In the genomic region with DNA sequence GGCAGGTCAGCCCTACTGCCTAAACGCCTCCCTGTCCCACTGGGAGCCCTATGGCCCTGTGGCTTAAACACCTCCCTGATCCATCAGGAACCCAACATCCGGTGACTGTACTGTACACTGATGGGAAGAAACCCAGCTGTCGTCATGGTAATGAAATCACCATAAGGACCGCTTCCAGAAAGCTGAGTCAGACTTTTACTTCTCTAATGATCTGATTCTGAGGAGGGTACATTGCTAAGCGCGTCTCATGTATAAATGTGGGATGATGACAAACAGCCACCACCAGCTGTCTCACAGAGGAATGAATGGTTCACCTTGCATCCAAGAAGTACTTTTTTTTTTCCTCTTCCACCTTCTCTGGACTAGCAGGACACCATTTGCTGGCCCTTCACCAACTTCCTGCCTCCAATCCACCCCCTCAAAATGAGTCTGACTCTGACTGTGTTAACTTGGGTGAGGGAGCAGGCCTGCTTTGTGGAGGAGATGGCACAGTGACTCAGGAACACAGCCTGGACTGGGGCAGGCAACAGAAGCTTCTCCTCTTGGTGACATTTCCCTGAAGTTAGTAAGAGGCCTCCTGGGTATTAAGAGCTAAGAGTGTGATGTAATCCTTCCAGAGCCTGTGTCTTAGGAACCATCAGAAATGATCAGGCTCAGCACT, we compare ENCODE assay signal across 8 mouse cellular contexts. TPM values are rescaled to one million over a fixed set of nuclear protein-coding genes. Genes with fewer than 3 reads are reported as not detected.
DNase-seq lines count a peak whose midpoint lies in the region; ATAC-seq and TF ChIP-seq lines count a peak whose summit lies in the region.

No protein-coding gene starts in this region.

- TF ChIP-seq CTCF in gastrocnemius, adult 2 months (IDR thresholded peaks at IDR 0.05): no peak
- no peak for TF ChIP-seq CTCF in ES-Bruce4 (IDR thresholded peaks at IDR 0.05; ENCODE audit: low read depth, low read length)

- no peak for TF ChIP-seq EP300 in ES-Bruce4 (IDR thresholded peaks at IDR 0.05; ENCODE audit: insufficient read depth, low read depth, low read length)

- H3K4me1 ChIP-seq in ES-Bruce4 (ENCODE audit: control insufficient read depth, insufficient read depth, low read length): peaks cover 18% of the 10 kb centered on the region
- peaks cover 61% of the 10 kb centered on the region for H3K4me1 ChIP-seq in embryonic facial prominence, embryonic 14.5 days (ENCODE audit: control insufficient read depth, insufficient read depth, low read length)
- peaks cover 91% of the 10 kb centered on the region for H3K4me1 ChIP-seq in liver, embryonic 12.5 days

- H3K4me2 ChIP-seq in embryonic facial prominence, embryonic 14.5 days (ENCODE audit: low read depth, low read length): no peak overlapping the region
- no peak overlapping the region for H3K4me2 ChIP-seq in liver, embryonic 12.5 days

- peak overlapping the region; percentile 93 for H3K27ac ChIP-seq in gastrocnemius, adult 2 months
- H3K27ac ChIP-seq in ES-Bruce4 (ENCODE audit: insufficient read depth, low read length): peak overlapping the region; percentile 15; the same call in 1 of the 2 replicates
- H3K27ac ChIP-seq in embryonic facial prominence, embryonic 14.5 days (replicated peaks; ENCODE audit: low read depth, low read length): peak overlapping the region; percentile 90; the same call in 1 of the 2 replicates
- H3K27ac ChIP-seq in liver, embryonic 12.5 days: peak overlapping the region; percentile 61

- H3K9ac ChIP-seq in ES-Bruce4 (ENCODE audit: low read depth, poor library complexity, severe bottlenecking): 0 out of 2 replicates have a peak overlapping the region, but pooled peaks have one; percentile 3
- H3K9ac ChIP-seq in embryonic facial prominence, embryonic 14.5 days (ENCODE audit: low read depth, low read length): no peak overlapping the region
- H3K9ac ChIP-seq in liver, embryonic 12.5 days: no peak overlapping the region

- H3K27me3 ChIP-seq in ES-Bruce4 (ENCODE audit: control insufficient read depth, insufficient read depth, low read length, poor library complexity, severe bottlenecking): no peaks in the 10 kb centered on the region
- no peaks in the 10 kb centered on the region for H3K27me3 ChIP-seq in embryonic facial prominence, embryonic 14.5 days (replicated peaks; ENCODE audit: control insufficient read depth, insufficient read depth, low read length)
- no peaks in the 10 kb centered on the region for H3K27me3 ChIP-seq in liver, embryonic 12.5 days (replicated peaks)

- peaks cover 13% of the 10 kb centered on the region for H3K36me3 ChIP-seq in ES-Bruce4 (ENCODE audit: control insufficient read depth, insufficient read depth, low read length, poor library complexity, severe bottlenecking)
- peaks cover 12% of the 10 kb centered on the region for H3K36me3 ChIP-seq in embryonic facial prominence, embryonic 14.5 days (ENCODE audit: control insufficient read depth, insufficient read depth, low read length)
- H3K36me3 ChIP-seq in liver, embryonic 12.5 days: peaks cover 70% of the 10 kb centered on the region

- no peaks in the 10 kb centered on the region for H3K9me3 ChIP-seq in ES-Bruce4 (replicated peaks; ENCODE audit: control insufficient read depth, insufficient read depth, low read length, poor library complexity, severe bottlenecking)
- no peaks in the 10 kb centered on the region for H3K9me3 ChIP-seq in embryonic facial prominence, embryonic 14.5 days (ENCODE audit: control insufficient read depth, low read length)
- no peaks in the 10 kb centered on the region for H3K9me3 ChIP-seq in liver, embryonic 12.5 days (replicated peaks)

- peak; percentile 62 for DNase-seq in gastrocnemius, adult 2 months
- no peak for DNase-seq in gastrocnemius, postnatal 36 days
- peak; percentile 70 for DNase-seq in embryonic facial prominence, embryonic 14.5 days (ENCODE audit: low spot score)
- peak; percentile 63 to 74 for DNase-seq in heart, postnatal 36 days
- peak; percentile 34 for DNase-seq in right cerebral cortex, postnatal 14 days
- no peak for DNase-seq in yolk sac, embryonic 10.5 days (ENCODE audit: low spot score)

- WGBS in embryonic facial prominence, embryonic 14.5 days: 57% methylated on average over 6 of the region's 6 CpGs
- 73% methylated on average over 6 of the region's 6 CpGs for WGBS in liver, embryonic 12.5 days (ENCODE audit: insufficient replicate concordance)

- ATAC-seq in embryonic facial prominence, embryonic 14.5 days (ENCODE audit: low read depth): no peak; the same call in 1 of the 2 replicates
- ATAC-seq in liver, embryonic 12.5 days: no peak

- peak overlapping the region; percentile 34 for H3K4me3 ChIP-seq in gastrocnemius, adult 2 months
- H3K4me3 ChIP-seq in ES-Bruce4 (ENCODE audit: low read depth, low read length): no peak overlapping the region
- no peak overlapping the region for H3K4me3 ChIP-seq in embryonic facial prominence, embryonic 14.5 days (ENCODE audit: low read depth, low read length)
- H3K4me3 ChIP-seq in liver, embryonic 12.5 days: no peak overlapping the region

- intact Hi-C loops in gastrocnemius, adult 2 months (cut with DNase I): loop anchor here (5.0 kb wide), 1 partner anchor 387 kb away; no protein-coding TSS in a partner anchor
- intact Hi-C loops in gastrocnemius, postnatal 36 days (cut with DNase I): no loop called here
- intact Hi-C loops in heart, postnatal 36 days (cut with DNase I): no loop called here

- TF ChIP-seq POLR2A in ES-Bruce4 (IDR thresholded peaks at IDR 0.05; ENCODE audit: insufficient read depth, low read length): no peak

RNA-seq across cellular contexts. Expression of gene Zmynd8, which starts 43.0 kb away (rescaled TPM):
- total RNA-seq in gastrocnemius, adult 2 months (2021): 10 to 100 TPM; 13.1 to 23.3 TPM
- total RNA-seq in gastrocnemius, postnatal 36 days (2021): 10 to 100 TPM; 12.7 to 17.3 TPM
- 231 and 237 TPM in 2 replicates for polyA plus RNA-seq in ES-Bruce4 (2011; ENCODE audit: insufficient read depth, insufficient read length, low read depth, missing spikeins)
- 28.6 and 32.7 TPM in 2 replicates for polyA plus RNA-seq in embryonic facial prominence, embryonic 14.5 days (2014; fragmentation: Nextera tagmentation; extraction: Ambion mirVana)
- 10 to 100 TPM; 46.5 to 48.0 TPM for total RNA-seq in heart, postnatal 36 days (2021)
- polyA plus RNA-seq in liver, embryonic 12.5 days (2016; fragmentation: Nextera tagmentation; extraction: Ambion mirVana): 35.7 and 38.5 TPM in 2 replicates

Comparison
In these comparisons a context has a peak if more than half of its experiments do, and no peak if none do; other contexts are left out.
1. DNase-seq: peak in gastrocnemius, adult 2 months (single experiment), embryonic facial prominence, embryonic 14.5 days (single experiment), heart, postnatal 36 days (2 of 2) and right cerebral cortex, postnatal 14 days (single experiment); none in gastrocnemius, postnatal 36 days (0 of 2) and yolk sac, embryonic 10.5 days (single experiment).
2. H3K27ac ChIP-seq: peak in every context shown above with its lines; median percentile 93 in gastrocnemius, adult 2 months; 90 in embryonic facial prominence, embryonic 14.5 days; 61 in liver, embryonic 12.5 days; 15 in ES-Bruce4.